8 mouse cellular contexts compared by ENCODE assay signal in the genomic region with DNA sequence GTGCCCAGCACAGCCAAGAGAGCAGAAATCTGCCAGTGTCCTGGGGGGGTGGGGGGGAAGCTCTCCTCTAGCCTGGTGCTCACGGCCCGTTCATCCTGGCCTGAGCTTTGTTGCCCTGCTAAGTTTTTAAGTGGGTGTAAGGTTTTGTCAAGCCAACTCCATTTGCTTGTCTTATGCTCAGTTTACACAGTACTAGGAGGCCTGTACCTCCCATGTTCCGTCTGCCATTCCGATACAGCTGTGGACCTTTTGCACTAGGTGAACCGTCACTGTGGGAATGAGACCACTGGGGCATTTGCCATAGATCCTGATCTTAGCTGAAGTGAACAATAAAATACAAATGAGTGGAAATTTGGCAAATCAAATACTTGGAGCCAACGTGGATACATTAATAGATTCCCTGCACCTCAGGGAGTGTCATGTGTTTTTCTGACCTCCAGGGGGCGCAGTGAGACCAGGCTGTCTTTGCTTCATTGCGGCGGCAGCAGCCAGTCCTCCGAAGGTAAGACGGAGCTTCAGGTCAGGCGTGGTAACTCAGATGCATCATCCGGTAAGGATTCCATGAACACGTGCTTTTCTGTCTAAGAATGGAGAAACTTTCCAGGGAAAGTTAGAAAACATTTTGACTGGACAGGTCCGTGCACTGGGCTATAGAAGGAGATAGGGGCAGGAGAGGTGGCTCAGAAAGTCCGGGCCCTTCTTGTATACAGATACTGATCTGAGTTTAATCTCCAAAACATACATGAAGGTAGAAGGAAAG. TPM values are rescaled to one million over a fixed set of nuclear protein-coding genes. Genes with fewer than 3 reads are reported as not detected.
DNase-seq lines count a peak whose midpoint lies in the region; ATAC-seq and TF ChIP-seq lines count a peak whose summit lies in the region.

No protein-coding gene starts in this region.

- no peaks in the 10 kb centered on the region for H3K9me3 ChIP-seq in intestine, postnatal 0 days (ENCODE audit: control insufficient read depth)
- no peaks in the 10 kb centered on the region for H3K9me3 ChIP-seq in midbrain, postnatal 0 days (ENCODE audit: low read length)

- peak; percentile 98 for TF ChIP-seq CTCF in intestine, postnatal 0 days (IDR thresholded peaks at IDR 0.05; ENCODE audit: low read depth)
- TF ChIP-seq CTCF in midbrain, postnatal 0 days (IDR thresholded peaks at IDR 0.05): peak; percentile 95

- H3K4me2 ChIP-seq in intestine, postnatal 0 days (replicated peaks; ENCODE audit: low read depth): no peak overlapping the region
- no peak overlapping the region for H3K4me2 ChIP-seq in midbrain, postnatal 0 days (ENCODE audit: low read depth, low read length, poor library complexity, severe bottlenecking)

- H3K9ac ChIP-seq in intestine, postnatal 0 days (ENCODE audit: low read depth, low read length): no peak overlapping the region
- no peak overlapping the region for H3K9ac ChIP-seq in midbrain, postnatal 0 days (replicated peaks; ENCODE audit: low read length, poor library complexity, severe bottlenecking)

- H3K27me3 ChIP-seq in intestine, postnatal 0 days (replicated peaks; ENCODE audit: control insufficient read depth, insufficient read depth, low read length): no peaks in the 10 kb centered on the region
- no peaks in the 10 kb centered on the region for H3K27me3 ChIP-seq in midbrain, postnatal 0 days (ENCODE audit: insufficient read depth, low read length)
- H3K27me3 ChIP-seq in splenic B cell, adult 2 months (ENCODE audit: control insufficient read depth, insufficient read depth, low read length, poor library complexity, severe bottlenecking): no peaks in the 10 kb centered on the region

- no peak overlapping the region for H3K4me3 ChIP-seq in intestine, postnatal 0 days (ENCODE audit: low read depth, low read length)
- no peak overlapping the region for H3K4me3 ChIP-seq in midbrain, postnatal 0 days (ENCODE audit: low read depth, low read length)

- peak; percentile 51 for DNase-seq in heart, adult 8-10 months (ENCODE audit: low spot score)
- DNase-seq in heart, adult 11 months: no peak
- peak; percentile 79 to 83 for DNase-seq in cerebellum, postnatal 10 days
- peak; percentile 44 to 46 for DNase-seq in frontal cortex, postnatal 25 days (ENCODE audit: low spot score in 2 of 2)
- peak; percentile 61 for DNase-seq in left cerebral cortex, postnatal 4 days
- peak; percentile 65 for DNase-seq in midbrain, postnatal 0 days (ENCODE audit: low spot score)
- DNase-seq in splenic B cell, adult 2 months (ENCODE audit: low read depth, low spot score): peak; percentile 62

- WGBS in intestine, postnatal 0 days: 39% methylated on average over 16 of the region's 16 CpGs
- 37% methylated on average over 16 of the region's 16 CpGs for WGBS in midbrain, postnatal 0 days

- no peaks in the 10 kb centered on the region for H3K36me3 ChIP-seq in intestine, postnatal 0 days (ENCODE audit: control insufficient read depth, insufficient read depth)
- peaks cover 3% of the 10 kb centered on the region; the same call in 1 of the 2 replicates for H3K36me3 ChIP-seq in midbrain, postnatal 0 days (ENCODE audit: insufficient read depth, low read length)
- H3K36me3 ChIP-seq in splenic B cell, adult 2 months (ENCODE audit: control insufficient read depth, insufficient read depth, low read length, poor library complexity, severe bottlenecking): no peaks in the 10 kb centered on the region

- H3K4me1 ChIP-seq in intestine, postnatal 0 days (replicated peaks; ENCODE audit: control insufficient read depth, insufficient read depth, low read length): no peaks in the 10 kb centered on the region
- H3K4me1 ChIP-seq in midbrain, postnatal 0 days (ENCODE audit: insufficient read depth, low read length): no peaks in the 10 kb centered on the region

- 0 out of 2 replicates have a peak, but pooled peaks have one; percentile 19 for ATAC-seq in intestine, postnatal 0 days
- peak; percentile 73 for ATAC-seq in midbrain, postnatal 0 days (ENCODE audit: low FRiP score)

- H3K27ac ChIP-seq in intestine, postnatal 0 days (ENCODE audit: low read depth, low read length): no peak overlapping the region
- H3K27ac ChIP-seq in midbrain, postnatal 0 days (ENCODE audit: low read depth, low read length): no peak overlapping the region

- intact Hi-C loops in left cerebral cortex, postnatal 4 days (cut with DNase I): no loop called here

RNA-seq across cellular contexts. Expression of a gene that starts 25.0 kb away (rescaled TPM):
- total RNA-seq in heart, adult 8-10 months (2022): 1 to 10 TPM in 3 of 4 experiments, under 1 TPM in 1; 0.90 to 3.8 (median 2.7) TPM
- polyA plus RNA-seq in intestine, postnatal 0 days (2015; fragmentation: Nextera tagmentation; extraction: Ambion mirVana): not detected in 2 replicates
- total RNA-seq in left cerebral cortex, postnatal 4 days (2021): not detected
- total RNA-seq in midbrain, postnatal 0 days (2014; rRNA removed): not detected in 2 replicates
- polyA plus RNA-seq in midbrain, postnatal 0 days (2015; fragmentation: Nextera tagmentation; extraction: Ambion mirVana): not detected in 2 replicates

RNA-seq across cellular contexts. Expression of a gene that starts 29.1 kb away (rescaled TPM):
- 1 to 10 TPM in 3 of 4 experiments, under 1 TPM in 1; 0.55 to 1.7 (median 1.5) TPM for total RNA-seq in heart, adult 8-10 months (2022)
- polyA plus RNA-seq in intestine, postnatal 0 days (2015; fragmentation: Nextera tagmentation; extraction: Ambion mirVana): 0.52 and 0.76 TPM in 2 replicates
- 10 to 100 TPM in 1 of 2 experiments, 1 to 10 TPM in 1; 6.3 to 12.0 TPM for total RNA-seq in left cerebral cortex, postnatal 4 days (2021)
- total RNA-seq in midbrain, postnatal 0 days (2014; rRNA removed): 2.5 and 6.4 TPM in 2 replicates
- polyA plus RNA-seq in midbrain, postnatal 0 days (2015; fragmentation: Nextera tagmentation; extraction: Ambion mirVana): 4.5 and 6.4 TPM in 2 replicates
